Mouse (Mus musculus): ENCODE measurements around the gene Gm8374.
A peak's percentile ranks its signal among the peaks of the same experiment; 100 is the strongest.
"Not testable (repeated sequence)": the region's sequence is repeated elsewhere in the genome, so short reads cannot be mapped to it uniquely, and the experiment has no call there.

Gene Gm8374

GRCm38 (mm10) chr14:7365034-7365433, at the start of gene Gm8374:
Gene Gm8374 (minus strand): TSS chr14:7365134.
- DNase-seq = not testable (repeated sequence)

GRCm38 (mm10) chr14:7332295-7332694, 32.6 kb downstream of the Gm8374 start, which contains the start of gene Gm5797:
Gene Gm5797 (minus strand): TSS chr14:7332395.
- DNase-seq = not testable (repeated sequence)

- peak; percentile 45 to 65 for DNase-seq
Observed at GRCm38 (mm10) chr14:7315093-7315492, 49.8 kb downstream of the Gm8374 start.

GRCm38 (mm10) chr14:7314661-7315060, 50.3 kb downstream of the Gm8374 start, which contains the start of gene Gm3739:
Gene Gm3739 (minus strand): TSS chr14:7315049.
- peak; percentile 26 to 27 for DNase-seq
